Mouse (Mus musculus): Measurements from ENCODE around the gene Elac2.

DNA sequence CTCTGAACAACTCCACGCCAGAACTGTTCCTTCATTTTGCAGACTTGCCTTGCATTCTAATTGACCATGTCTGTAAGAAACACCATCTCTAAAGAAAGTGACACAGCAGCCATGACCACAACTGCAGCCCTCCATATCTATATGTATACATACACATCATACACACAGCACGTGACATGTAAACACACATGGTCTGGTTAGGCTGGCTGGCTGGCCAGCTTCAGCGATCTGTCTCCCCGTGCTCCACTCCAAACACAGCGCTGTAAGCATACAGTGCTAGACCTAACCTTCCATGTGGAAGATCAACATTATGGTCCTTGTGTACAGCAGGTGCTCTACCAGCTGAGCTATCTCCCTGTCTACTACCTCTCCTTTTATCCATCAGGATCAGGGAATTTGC lies 72.0 kb downstream of the Elac2 start:
- TF ChIP-seq ZKSCAN1 (IDR thresholded peaks at IDR 0.05; ENCODE audit: low read depth, low read length): no peak
- no peak for TF ChIP-seq CTCF (IDR thresholded peaks at IDR 0.05 in 2 of 3, conservative IDR thresholded peaks at IDR 0.05 in 1 of 3; ENCODE audit: control insufficient read depth in 1 of 3, insufficient read depth in 1 of 3, low read depth in 2 of 3, low read length in 3 of 3, poor library complexity in 1 of 3, severe bottlenecking in 1 of 3)
- TF ChIP-seq CHD2 (IDR thresholded peaks at IDR 0.05; ENCODE audit: low read length): no peak
- TF ChIP-seq POLR2A (IDR thresholded peaks at IDR 0.05; ENCODE audit: control insufficient read depth in 1 of 2, insufficient read depth in 1 of 2, low read depth in 1 of 2, low read length in 2 of 2, poor library complexity in 1 of 2): no peak
- TF ChIP-seq MXI1 (IDR thresholded peaks at IDR 0.05; ENCODE audit: low read depth, low read length): no peak
- no peak for TF ChIP-seq TCF12 (IDR thresholded peaks at IDR 0.05; ENCODE audit: low read depth, low read length)
- TF ChIP-seq EP300 (IDR thresholded peaks at IDR 0.05; ENCODE audit: low read depth in 1 of 2, low read length in 2 of 2): no peak
- TF ChIP-seq MEF2A (IDR thresholded peaks at IDR 0.05; ENCODE audit: extremely low read depth, insufficient replicate concordance, low read depth, low read length, poor library complexity, severe bottlenecking): no peak
- TF ChIP-seq RAD21 (IDR thresholded peaks at IDR 0.05; ENCODE audit: low read depth, low read length): no peak
- TF ChIP-seq ZNF384 (IDR thresholded peaks at IDR 0.05; ENCODE audit: low read depth, low read length): no peak
- TF ChIP-seq ELF1 (IDR thresholded peaks at IDR 0.05; ENCODE audit: low read depth, low read length): no peak
- no peak for TF ChIP-seq RCOR1 (IDR thresholded peaks at IDR 0.05; ENCODE audit: low read depth, low read length)
- no peak for TF ChIP-seq ZC3H11A (IDR thresholded peaks at IDR 0.05; ENCODE audit: low read depth, low read length)

Measured in MEL (cell line).